Mouse (Mus musculus): ENCODE results near the gene Mthfsd. TPM values are rescaled to one million over a fixed set of nuclear protein-coding genes. Genes with fewer than 3 reads are reported as not detected.

The Mthfsd gene
- polyA plus RNA-seq, 1 experiment from 2014 or later = 56.1 TPM

DNA sequence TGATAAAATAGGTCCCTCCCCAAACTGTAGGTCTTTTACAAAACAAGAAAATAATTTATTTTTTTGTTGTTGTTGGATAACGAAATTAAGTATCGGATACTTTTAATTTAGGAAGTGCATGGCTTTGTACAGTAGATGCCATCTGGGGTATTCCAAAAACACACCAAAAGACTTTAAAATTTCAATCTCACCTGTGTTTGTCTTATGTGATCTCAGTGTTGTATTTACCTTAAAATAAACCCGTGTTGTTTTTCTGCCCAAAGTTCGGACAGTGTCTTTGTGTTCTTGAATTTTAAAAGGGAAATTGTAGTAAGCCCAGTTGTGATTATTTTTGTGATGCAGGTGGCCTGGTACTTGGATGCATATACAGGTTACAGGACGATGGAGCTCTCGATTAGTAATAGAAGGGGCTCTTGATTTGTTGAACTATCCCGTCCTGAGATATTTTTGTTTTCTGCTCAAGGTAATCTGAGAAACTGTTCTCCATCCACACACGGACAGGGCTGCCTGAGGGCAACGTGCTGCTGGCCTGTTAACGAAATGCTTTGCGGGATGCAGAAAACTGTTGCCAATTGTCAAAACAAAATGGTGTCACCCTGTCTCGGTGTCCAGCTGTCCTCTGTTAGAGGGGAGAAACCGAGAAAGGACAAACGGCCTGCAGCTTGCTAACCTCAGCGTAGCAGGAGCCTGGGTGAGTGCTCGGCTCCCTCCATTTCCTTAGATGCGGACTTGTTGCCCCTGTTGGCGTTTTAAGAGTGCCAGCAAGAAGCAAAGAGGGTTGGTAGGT lies 10.6 kb upstream of the Mthfsd start:
- DNase-seq (ENCODE audit: low spot score) = peak; percentile 62
- 2% methylated on average over 18 of the region's 18 CpGs for WGBS
- Histone ChIP-seq H3K9ac (ENCODE audit: low read depth, low read length) (no peak overlapping the region), H3K36me3 (ENCODE audit: control insufficient read depth, insufficient read depth, low read length) (no peaks in the 10 kb centered on the region), H3K27me3 (ENCODE audit: control insufficient read depth, insufficient read depth, low read length) (peaks cover 98% of the 10 kb centered on the region), H3K27ac (ENCODE audit: low read depth, low read length) (no peak overlapping the region), H3K9me3 (ENCODE audit: control insufficient read depth, low read length) (no peaks in the 10 kb centered on the region), H3K4me3 (ENCODE audit: low read depth, low read length) (peak overlapping the region; percentile 24), H3K4me1 (replicated peaks; ENCODE audit: control insufficient read depth, insufficient read depth, low read length) (peaks cover 8% of the 10 kb centered on the region; the same call in 1 of the 2 replicates), H3K4me2 (replicated peaks; ENCODE audit: low read depth, low read length) (no peak overlapping the region)
- no peak for ATAC-seq (ENCODE audit: low FRiP score)

DNA sequence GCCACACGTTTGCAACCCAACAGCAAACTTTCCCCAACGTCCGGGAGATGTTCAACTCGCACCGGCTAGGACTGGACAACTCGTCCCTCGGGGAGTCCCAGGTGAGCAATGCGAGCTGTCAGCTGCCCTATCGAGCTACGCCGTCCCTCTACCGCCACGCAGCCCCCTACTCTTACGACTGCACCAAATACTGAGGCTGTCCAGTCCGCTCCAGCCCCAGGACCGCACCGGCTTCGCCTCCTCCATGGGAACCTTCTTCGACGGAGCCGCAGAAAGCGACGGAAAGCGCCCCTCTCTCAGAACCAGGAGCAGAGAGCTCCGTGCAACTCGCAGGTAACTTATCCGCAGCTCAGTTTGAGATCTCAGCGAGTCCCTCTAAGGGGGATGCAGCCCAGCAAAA lies 9.7 kb upstream of the Mthfsd start:
- DNase-seq (ENCODE audit: low spot score) (peak; percentile 59), ATAC-seq (ENCODE audit: low FRiP score) (no peak)
- Histone ChIP-seq H3K27ac (ENCODE audit: low read depth, low read length) (no peak overlapping the region), H3K4me2 (replicated peaks; ENCODE audit: low read depth, low read length) (peak overlapping the region; percentile 0; the same call in 1 of the 2 replicates), H3K4me3 (ENCODE audit: low read depth, low read length) (peak overlapping the region; percentile 37), H3K36me3 (ENCODE audit: control insufficient read depth, insufficient read depth, low read length) (no peaks in the 10 kb centered on the region), H3K27me3 (ENCODE audit: control insufficient read depth, insufficient read depth, low read length) (peaks cover 94% of the 10 kb centered on the region), H3K4me1 (replicated peaks; ENCODE audit: control insufficient read depth, insufficient read depth, low read length) (peaks cover 8% of the 10 kb centered on the region; the same call in 1 of the 2 replicates), H3K9me3 (ENCODE audit: control insufficient read depth, low read length) (no peaks in the 10 kb centered on the region), H3K9ac (ENCODE audit: low read depth, low read length) (no peak overlapping the region)
- 2% methylated on average over 28 of the region's 28 CpGs for WGBS

- no peaks in the 10 kb centered on the region for H3K36me3 ChIP-seq (ENCODE audit: control insufficient read depth, insufficient read depth, low read length)
- WGBS = under 1% methylated on average over 46 of the region's 62 CpGs
- H3K9ac ChIP-seq (ENCODE audit: low read depth, low read length) = peak overlapping the region; percentile 21; the same call in 1 of the 2 replicates
- DNase-seq (ENCODE audit: low spot score) = peak; percentile 55
- no peak for ATAC-seq (ENCODE audit: low FRiP score)
- peaks cover 92% of the 10 kb centered on the region for H3K27me3 ChIP-seq (ENCODE audit: control insufficient read depth, insufficient read depth, low read length)
- H3K9me3 ChIP-seq (ENCODE audit: control insufficient read depth, low read length) = no peaks in the 10 kb centered on the region
- H3K4me2 ChIP-seq (replicated peaks; ENCODE audit: low read depth, low read length) = peak overlapping the region; percentile 55
- peaks cover 8% of the 10 kb centered on the region; the same call in 1 of the 2 replicates for H3K4me1 ChIP-seq (replicated peaks; ENCODE audit: control insufficient read depth, insufficient read depth, low read length)
- H3K4me3 ChIP-seq (ENCODE audit: low read depth, low read length) = peak overlapping the region; percentile 37
- peak overlapping the region; percentile 34 for H3K27ac ChIP-seq (ENCODE audit: low read depth, low read length)
Observed at GRCm38 (mm10) chr8:121117186-121117651, 9.0 kb upstream of the Mthfsd start.

DNA sequence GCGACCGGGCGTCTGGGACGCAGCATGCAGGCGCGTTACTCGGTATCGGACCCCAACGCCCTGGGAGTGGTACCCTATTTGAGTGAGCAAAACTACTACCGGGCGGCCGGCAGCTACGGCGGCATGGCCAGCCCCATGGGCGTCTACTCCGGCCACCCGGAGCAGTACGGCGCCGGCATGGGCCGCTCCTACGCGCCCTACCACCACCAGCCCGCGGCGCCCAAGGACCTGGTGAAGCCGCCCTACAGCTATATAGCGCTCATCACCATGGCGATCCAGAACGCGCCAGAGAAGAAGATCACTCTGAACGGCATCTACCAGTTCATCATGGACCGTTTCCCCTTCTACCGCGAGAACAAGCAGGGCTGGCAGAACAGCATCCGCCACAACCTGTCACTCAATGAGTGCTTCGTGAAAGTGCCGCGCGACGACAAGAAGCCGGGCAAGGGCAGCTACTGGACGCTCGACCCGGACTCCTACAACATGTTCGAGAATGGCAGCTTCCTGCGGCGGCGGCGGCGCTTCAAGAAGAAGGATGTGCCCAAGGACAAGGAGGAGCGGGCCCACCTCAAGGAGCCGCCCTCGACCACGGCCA lies 8.5 kb upstream of the Mthfsd start:
- no peak for ATAC-seq (ENCODE audit: low FRiP score)
- under 1% methylated on average over 55 of the region's 55 CpGs for WGBS
- Histone ChIP-seq H3K27me3 (ENCODE audit: control insufficient read depth, insufficient read depth, low read length) (peaks cover 89% of the 10 kb centered on the region), H3K27ac (ENCODE audit: low read depth, low read length) (peak overlapping the region; percentile 37; the same call in 1 of the 2 replicates), H3K9me3 (ENCODE audit: control insufficient read depth, low read length) (no peaks in the 10 kb centered on the region), H3K36me3 (ENCODE audit: control insufficient read depth, insufficient read depth, low read length) (no peaks in the 10 kb centered on the region), H3K4me1 (replicated peaks; ENCODE audit: control insufficient read depth, insufficient read depth, low read length) (peaks cover 8% of the 10 kb centered on the region; the same call in 1 of the 2 replicates), H3K9ac (ENCODE audit: low read depth, low read length) (peak overlapping the region; percentile 24; the same call in 1 of the 2 replicates), H3K4me2 (replicated peaks; ENCODE audit: low read depth, low read length) (peak overlapping the region; percentile 55), H3K4me3 (ENCODE audit: low read depth, low read length) (peak overlapping the region; percentile 37)
- peak; percentile 69 for DNase-seq (ENCODE audit: low spot score)

DNA sequence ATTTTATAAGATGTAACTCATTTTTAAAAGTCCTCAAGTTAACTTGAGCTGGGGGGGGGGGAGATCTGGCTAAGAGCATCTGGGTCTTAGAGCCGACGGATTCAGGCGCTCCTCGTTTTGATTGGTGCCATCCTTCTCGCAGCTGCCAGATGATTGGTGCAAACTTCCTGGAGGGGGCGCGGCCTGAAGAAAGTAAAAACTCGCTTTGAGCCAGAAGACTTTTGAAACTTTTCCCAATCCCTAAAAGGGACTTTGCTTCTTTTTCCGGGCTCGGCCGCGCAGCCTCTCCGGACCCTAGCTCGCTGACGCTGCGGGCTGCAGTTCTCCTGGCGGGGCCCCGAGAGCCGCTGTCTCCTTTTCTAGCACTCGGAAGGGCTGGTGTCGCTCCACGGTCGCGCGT lies 7.8 kb upstream of the Mthfsd start, which contains the start of gene Foxc2:
Gene Foxc2 (plus strand): TSS at position 224 of the 400 bp plus-strand sequence.
- Histone ChIP-seq H3K27me3 (ENCODE audit: control insufficient read depth, insufficient read depth, low read length) (peaks cover 83% of the 10 kb centered on the region), H3K9ac (ENCODE audit: low read depth, low read length) (peak within 1 kb of the TSS; percentile 24; the same call in 1 of the 2 replicates), H3K4me1 (replicated peaks; ENCODE audit: control insufficient read depth, insufficient read depth, low read length) (peaks cover 8% of the 10 kb centered on the region; the same call in 1 of the 2 replicates), H3K9me3 (ENCODE audit: control insufficient read depth, low read length) (no peaks in the 10 kb centered on the region), H3K27ac (ENCODE audit: low read depth, low read length) (peak within 1 kb of the TSS; percentile 37; the same call in 1 of the 2 replicates), H3K4me3 (ENCODE audit: low read depth, low read length) (peak within 1 kb of the TSS; percentile 37), H3K4me2 (replicated peaks; ENCODE audit: low read depth, low read length) (peak within 1 kb of the TSS; percentile 55), H3K36me3 (ENCODE audit: control insufficient read depth, insufficient read depth, low read length) (no peaks in the 10 kb centered on the region)
- ATAC-seq (ENCODE audit: low FRiP score) (no peak), DNase-seq (ENCODE audit: low spot score) (peak; percentile 84)
- under 1% methylated on average over 25 of the region's 25 CpGs for WGBS

DNA sequence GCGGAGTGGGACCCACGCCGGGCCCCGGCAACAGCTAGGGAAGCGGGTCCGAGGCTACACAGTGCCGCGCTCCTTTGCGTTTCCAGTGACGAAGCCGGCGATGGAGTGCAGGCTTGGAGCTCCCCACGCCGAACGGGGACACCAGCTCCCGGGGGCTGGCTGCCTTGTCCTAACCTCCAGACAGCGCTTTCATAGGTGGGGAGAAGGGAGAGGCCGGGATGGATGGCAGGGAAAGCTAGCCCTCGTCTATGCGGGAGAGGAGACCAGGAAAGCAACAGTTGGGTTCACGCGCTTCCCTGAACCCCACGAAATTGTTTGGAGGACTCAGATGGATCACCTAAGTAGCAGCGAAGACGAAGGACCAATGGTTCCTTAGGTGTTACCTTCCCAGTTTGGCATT lies 6.9 kb upstream of the Mthfsd start:
- ATAC-seq (ENCODE audit: low FRiP score) = no peak
- peaks cover 8% of the 10 kb centered on the region; the same call in 1 of the 2 replicates for H3K4me1 ChIP-seq (replicated peaks; ENCODE audit: control insufficient read depth, insufficient read depth, low read length)
- DNase-seq (ENCODE audit: low spot score) = peak; percentile 54
- no peaks in the 10 kb centered on the region for H3K9me3 ChIP-seq (ENCODE audit: control insufficient read depth, low read length)
- no peak overlapping the region for H3K27ac ChIP-seq (ENCODE audit: low read depth, low read length)
- no peak overlapping the region for H3K4me3 ChIP-seq (ENCODE audit: low read depth, low read length)
- WGBS = under 1% methylated on average over 25 of the region's 25 CpGs
- H3K36me3 ChIP-seq (ENCODE audit: control insufficient read depth, insufficient read depth, low read length) = no peaks in the 10 kb centered on the region
- H3K4me2 ChIP-seq (replicated peaks; ENCODE audit: low read depth, low read length) = no peak overlapping the region; the same call in 1 of the 2 replicates
- H3K9ac ChIP-seq (ENCODE audit: low read depth, low read length) = no peak overlapping the region
- peaks cover 75% of the 10 kb centered on the region for H3K27me3 ChIP-seq (ENCODE audit: control insufficient read depth, insufficient read depth, low read length)

- Histone ChIP-seq H3K4me2 (replicated peaks; ENCODE audit: low read depth, low read length) (no peak overlapping the region), H3K4me3 (ENCODE audit: low read depth, low read length) (no peak overlapping the region), H3K27ac (ENCODE audit: low read depth, low read length) (no peak overlapping the region), H3K9ac (ENCODE audit: low read depth, low read length) (no peak overlapping the region), H3K36me3 (ENCODE audit: control insufficient read depth, insufficient read depth, low read length) (no peaks in the 10 kb centered on the region), H3K9me3 (ENCODE audit: control insufficient read depth, low read length) (no peaks in the 10 kb centered on the region), H3K27me3 (ENCODE audit: control insufficient read depth, insufficient read depth, low read length) (peaks cover 59% of the 10 kb centered on the region), H3K4me1 (replicated peaks; ENCODE audit: control insufficient read depth, insufficient read depth, low read length) (peaks cover 8% of the 10 kb centered on the region; the same call in 1 of the 2 replicates)
- ATAC-seq (ENCODE audit: low FRiP score) (peak; percentile 16; the same call in 1 of the 2 replicates), DNase-seq (ENCODE audit: low spot score) (peak; percentile 98)
- 2% methylated on average over 21 of the region's 21 CpGs for WGBS
Observed at GRCm38 (mm10) chr8:121113261-121113660, 5.1 kb upstream of the Mthfsd start.

- H3K9me3 ChIP-seq (ENCODE audit: control insufficient read depth, low read length) = no peaks in the 10 kb centered on the region
- peaks cover 39% of the 10 kb centered on the region for H3K27me3 ChIP-seq (ENCODE audit: control insufficient read depth, insufficient read depth, low read length)
- no peak overlapping the region for H3K4me3 ChIP-seq (ENCODE audit: low read depth, low read length)
- H3K4me2 ChIP-seq (replicated peaks; ENCODE audit: low read depth, low read length) = no peak overlapping the region
- DNase-seq (ENCODE audit: low spot score) (no peak), ATAC-seq (ENCODE audit: low FRiP score) (no peak)
- H3K27ac ChIP-seq (ENCODE audit: low read depth, low read length) = no peak overlapping the region
- peaks cover 12% of the 10 kb centered on the region for H3K4me1 ChIP-seq (replicated peaks; ENCODE audit: control insufficient read depth, insufficient read depth, low read length)
- H3K36me3 ChIP-seq (ENCODE audit: control insufficient read depth, insufficient read depth, low read length) = no peaks in the 10 kb centered on the region
- H3K9ac ChIP-seq (ENCODE audit: low read depth, low read length) = no peak overlapping the region
- WGBS = 49% methylated on average over 7 of the region's 7 CpGs
Observed at GRCm38 (mm10) chr8:121111145-121111907, 3.1 kb upstream of the Mthfsd start.

Data from hindbrain, embryonic 11.5 days (tissue).